Mouse (Mus musculus) hindbrain, embryonic 12.5 days (tissue): ENCODE results near the gene Mrpl1. TPM values are rescaled to one million over a fixed set of nuclear protein-coding genes. Genes with fewer than 3 reads are reported as not detected.

Experiments used
- ATAC-seq: fragments of 200-750 bp; cut with Nextera tagmentation; 2 replicates; pipeline ENCODE4 v1.8.0; 2017; ENCODE audit warnings: moderate TSS enrichment; ENCODE audit not compliant: low FRiP score
- H3K27ac ChIP-seq: fragments of 300-500 bp; sonication (generic); 2 replicates; pipeline ENCODE4 v1.5.1; 2016; ENCODE audit warnings: mild to moderate bottlenecking
- H3K27me3 ChIP-seq: fragments of 300-500 bp; sonication (generic); 2 replicates; pipeline ENCODE4 v1.6.1; 2016; ENCODE audit warnings: mild to moderate bottlenecking
- H3K36me3 ChIP-seq: fragments of 300-500 bp; sonication (generic); 2 replicates; pipeline ENCODE4 v1.6.1; 2016; ENCODE audit warnings: mild to moderate bottlenecking
- H3K4me1 ChIP-seq: fragments of 300-500 bp; sonication (generic); 2 replicates; pipeline ENCODE4 v1.6.1; 2016
- H3K4me2 ChIP-seq: fragments of 300-500 bp; sonication (generic); replicated peaks from 2 replicates; pipeline ENCODE4 v1.6.1; 2016; ENCODE audit warnings: mild to moderate bottlenecking
- H3K4me3 ChIP-seq: fragments of 300-500 bp; sonication (generic); 2 replicates; pipeline ENCODE4 v1.5.1; 2016; ENCODE audit warnings: mild to moderate bottlenecking
- H3K9ac ChIP-seq: fragments of 300-500 bp; sonication (generic); 2 replicates; pipeline ENCODE4 v1.6.1; 2016; ENCODE audit warnings: mild to moderate bottlenecking, moderate library complexity
- H3K9me3 ChIP-seq: fragments of 300-500 bp; sonication (generic); replicated peaks from 2 replicates; pipeline ENCODE4 v1.6.1; 2016; ENCODE audit warnings: mild to moderate bottlenecking
- WGBS: fragments of 180-500 bp; shearing (Covaris S2); methylation state at CpG from one replicate; pipeline ENCODE4 v1.1.7; 2016; 5-methylcytosine and 5-hydroxymethylcytosine counted together
- polyA plus RNA-seq: library from polyadenylated mRNA; unstranded; fragments of >200 nt; fragmentation: Nextera tagmentation; extraction: Ambion mirVana; gene quantifications from 2 replicates; pipeline ENCODE4 v1.2.1, GENCODE M21; 2016

Gene Mrpl1
- polyA plus RNA-seq: 20.1 and 20.2 TPM in 2 replicates

- 3% methylated on average over 17 of the region's 17 CpGs for WGBS
- H3K9ac ChIP-seq: peak within 1 kb of the TSS; percentile 71
- H3K9me3 ChIP-seq: no peaks in the 10 kb centered on the region
- peak within 1 kb of the TSS; percentile 66 for H3K4me3 ChIP-seq
- ATAC-seq: peak; percentile 64
- peaks cover 7% of the 10 kb centered on the region; the same call in 1 of the 2 replicates for H3K36me3 ChIP-seq
- H3K4me1 ChIP-seq: peaks cover 7% of the 10 kb centered on the region
- H3K4me2 ChIP-seq: peak within 1 kb of the TSS; percentile 72
- no peaks in the 10 kb centered on the region for H3K27me3 ChIP-seq
- peak within 1 kb of the TSS; percentile 64 for H3K27ac ChIP-seq
Measured at GRCm38 (mm10) chr5:96209459-96209858, at the start of gene Mrpl1. TSS of gene Mrpl1 (plus strand) at chr5:96209493.

DNA sequence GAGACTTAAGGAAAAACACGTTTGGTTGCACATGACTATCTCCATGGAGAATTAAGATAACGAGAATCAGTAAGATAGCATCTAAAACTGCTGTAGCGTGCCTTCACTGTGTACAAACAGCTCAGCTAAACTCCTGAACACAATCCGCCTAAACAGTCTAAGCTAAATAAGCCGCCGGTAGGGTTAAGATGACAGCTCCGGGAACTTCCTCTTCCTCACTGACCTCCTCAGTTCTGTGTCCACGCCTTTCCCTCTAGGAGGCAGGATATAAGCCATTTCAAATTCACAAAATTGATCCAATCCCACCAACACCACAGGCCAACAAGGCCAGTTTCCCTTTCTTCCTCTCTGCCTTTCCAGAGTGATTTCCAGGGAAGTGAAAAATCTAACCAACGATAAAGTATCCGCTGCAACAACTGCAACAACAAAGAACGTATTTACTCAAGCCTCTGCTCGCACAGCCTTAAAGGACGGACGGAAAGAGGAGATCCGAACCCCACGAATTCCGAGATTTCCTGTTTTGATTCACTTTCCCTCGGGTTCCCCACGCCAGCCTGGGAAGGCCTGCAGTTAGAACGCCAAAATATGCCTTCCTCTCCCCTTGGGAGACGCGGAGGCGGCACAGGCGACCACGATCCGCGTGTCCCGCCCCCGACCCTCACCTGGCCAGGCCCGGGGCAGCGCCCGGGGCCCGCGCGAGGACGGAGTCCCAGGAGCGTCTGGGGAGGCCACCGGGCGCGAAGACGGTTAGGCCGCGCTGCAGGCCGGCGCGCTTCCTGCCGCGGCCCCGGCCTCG is 48.6 kb upstream of the Mrpl1 start:
- peak overlapping the region; percentile 95 for H3K4me3 ChIP-seq
- peaks cover 10% of the 10 kb centered on the region; the same call in 1 of the 2 replicates for H3K4me1 ChIP-seq
- no peaks in the 10 kb centered on the region for H3K9me3 ChIP-seq
- WGBS: under 1% methylated on average over 46 of the region's 50 CpGs
- 0 out of 2 replicates have a peak, but pooled peaks have one; percentile 3 for ATAC-seq
- no peaks in the 10 kb centered on the region for H3K36me3 ChIP-seq
- peak overlapping the region; percentile 99 for H3K27ac ChIP-seq
- no peaks in the 10 kb centered on the region for H3K27me3 ChIP-seq
- H3K9ac ChIP-seq: peak overlapping the region; percentile 98
- peak overlapping the region; percentile 74 for H3K4me2 ChIP-seq

DNA sequence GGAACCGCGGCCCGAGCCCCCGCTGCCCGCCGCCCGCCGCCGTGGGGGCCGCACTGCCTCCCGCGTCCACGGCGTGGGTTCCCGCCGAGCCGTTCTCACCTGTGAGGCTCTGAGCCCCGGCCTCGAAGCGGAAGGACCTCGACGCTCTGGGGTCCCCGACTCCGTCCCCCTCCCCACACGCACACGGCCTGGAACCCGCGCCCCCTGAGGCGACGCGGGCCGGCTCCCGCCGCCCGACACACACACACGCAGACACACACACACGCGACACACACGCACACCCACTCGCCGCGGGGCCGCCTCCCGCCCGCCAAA is 48.1 kb upstream of the Mrpl1 start:
- Histone ChIP-seq H3K4me3 (peak overlapping the region; percentile 95), H3K27me3 (no peaks in the 10 kb centered on the region), H3K27ac (peak overlapping the region; percentile 99), H3K9me3 (no peaks in the 10 kb centered on the region), H3K36me3 (no peaks in the 10 kb centered on the region), H3K4me2 (peak overlapping the region; percentile 74), H3K4me1 (peaks cover 10% of the 10 kb centered on the region; the same call in 1 of the 2 replicates), H3K9ac (peak overlapping the region; percentile 98)
- 1% methylated on average over 42 of the region's 45 CpGs for WGBS
- ATAC-seq: peak; percentile 34

DNA sequence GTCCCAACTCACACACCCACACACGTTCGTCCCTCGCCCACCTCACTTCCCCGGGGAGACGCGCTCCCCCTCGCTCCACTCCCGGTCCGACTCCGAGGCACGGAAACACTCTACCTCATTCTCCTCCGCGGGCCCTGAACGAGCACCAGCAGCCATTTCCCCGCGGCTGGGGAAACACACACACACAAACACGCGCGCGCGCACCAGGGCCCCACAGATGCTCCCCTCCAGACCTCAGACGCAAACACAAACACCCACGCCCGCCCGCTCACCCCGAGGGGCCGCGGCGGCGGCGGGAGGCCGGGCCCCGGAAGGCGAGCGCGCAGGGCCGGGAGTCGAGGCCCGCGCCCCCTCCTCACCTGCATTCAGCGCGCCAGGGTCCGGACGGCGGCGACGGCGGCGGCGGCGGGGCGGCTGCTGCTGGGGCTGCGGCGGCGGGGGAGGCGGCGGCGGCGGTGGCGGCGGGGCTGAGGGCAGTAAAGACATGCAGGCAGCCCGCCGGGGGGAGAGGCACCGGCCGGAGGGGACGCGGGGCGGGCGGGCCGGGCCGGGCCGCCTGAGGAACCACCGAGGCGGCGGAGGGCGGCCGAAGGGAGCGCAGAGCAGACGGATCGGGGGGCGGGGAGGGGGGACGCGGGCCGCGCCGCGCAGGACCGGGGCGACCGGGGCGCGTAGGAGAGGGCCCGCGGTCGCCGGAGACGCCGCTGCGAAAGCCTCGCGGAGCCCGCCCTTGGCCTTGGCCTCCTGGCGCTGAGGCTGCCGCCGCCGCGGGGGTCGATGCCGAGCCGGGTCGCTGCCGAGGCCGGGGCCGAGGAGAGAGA is 47.5 kb upstream of the Mrpl1 start:
- peak overlapping the region; percentile 98 for H3K9ac ChIP-seq
- H3K4me3 ChIP-seq: peak overlapping the region; percentile 95
- peaks cover 10% of the 10 kb centered on the region; the same call in 1 of the 2 replicates for H3K4me1 ChIP-seq
- peak; percentile 66 for ATAC-seq
- peak overlapping the region; percentile 74 for H3K4me2 ChIP-seq
- 0 out of 2 replicates have a peak, but pooled peaks cover 2% of the 10 kb centered on the region for H3K9me3 ChIP-seq
- no peaks in the 10 kb centered on the region for H3K36me3 ChIP-seq
- under 1% methylated on average over 69 of the region's 114 CpGs for WGBS
- no peaks in the 10 kb centered on the region for H3K27me3 ChIP-seq
- H3K27ac ChIP-seq: peak overlapping the region; percentile 99

GRCm38 (mm10) chr5:96162399-96163331 is 46.6 kb upstream of the Mrpl1 start:
- H3K9ac ChIP-seq: peak overlapping the region; percentile 98
- H3K27me3 ChIP-seq: no peaks in the 10 kb centered on the region
- H3K4me1 ChIP-seq: peaks cover 10% of the 10 kb centered on the region; the same call in 1 of the 2 replicates
- H3K9me3 ChIP-seq: 0 out of 2 replicates have a peak, but pooled peaks cover 4% of the 10 kb centered on the region
- H3K27ac ChIP-seq: peak overlapping the region; percentile 99
- no peaks in the 10 kb centered on the region for H3K36me3 ChIP-seq
- WGBS: under 1% methylated on average over 56 of the region's 56 CpGs
- H3K4me2 ChIP-seq: peak overlapping the region; percentile 74
- ATAC-seq: peak; percentile 90
- H3K4me3 ChIP-seq: peak overlapping the region; percentile 95

GRCm38 (mm10) chr5:96163396-96164020 is 45.8 kb upstream of the Mrpl1 start:
- peaks cover 10% of the 10 kb centered on the region; the same call in 1 of the 2 replicates for H3K4me1 ChIP-seq

DNA sequence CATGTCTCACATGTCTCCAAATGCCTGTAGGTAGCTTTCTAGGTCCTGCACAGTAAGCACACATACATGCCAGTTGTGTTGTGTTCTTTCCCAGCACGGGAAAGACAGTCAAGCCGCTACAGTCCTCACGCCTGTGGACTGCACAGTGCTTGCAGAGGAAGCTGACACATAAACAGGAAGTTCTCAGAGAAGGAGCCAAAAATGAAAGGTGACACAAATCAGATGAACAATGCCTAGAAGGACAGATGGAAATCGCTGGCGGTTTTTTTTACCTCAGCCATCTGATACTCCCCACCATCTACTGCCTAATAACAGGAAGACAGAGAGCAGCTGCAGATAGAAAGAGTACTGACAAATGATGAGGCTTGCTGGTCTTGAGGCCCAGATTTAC is 45.3 kb upstream of the Mrpl1 start, which contains the start of gene Cnot6l:
Gene Cnot6l, minus strand, starts transcription at position 151 of the 391 bp plus-strand sequence.
- Histone ChIP-seq H3K9ac (peak within 1 kb of the TSS; percentile 98), H3K27ac (peak within 1 kb of the TSS; percentile 99), H3K4me1 (peaks cover 10% of the 10 kb centered on the region; the same call in 1 of the 2 replicates), H3K4me3 (peak within 1 kb of the TSS; percentile 95), H3K27me3 (no peaks in the 10 kb centered on the region), H3K4me2 (peak within 1 kb of the TSS; percentile 74), H3K36me3 (no peaks in the 10 kb centered on the region), H3K9me3 (0 out of 2 replicates have a peak, but pooled peaks cover 4% of the 10 kb centered on the region)
- 52% methylated on average over 5 of the region's 5 CpGs for WGBS
- no peak for ATAC-seq

More at GRCm38 (mm10) chr5:96163396-96164020, 45.8 kb upstream of the Mrpl1 start:
- Histone ChIP-seq H3K9ac (peak overlapping the region; percentile 98), H3K4me3 (peak overlapping the region; percentile 95), H3K9me3 (0 out of 2 replicates have a peak, but pooled peaks cover 4% of the 10 kb centered on the region), H3K36me3 (no peaks in the 10 kb centered on the region), H3K27me3 (no peaks in the 10 kb centered on the region), H3K4me2 (peak overlapping the region; percentile 74), H3K27ac (peak overlapping the region; percentile 23; the same call in 1 of the 2 replicates)
- ATAC-seq: no peak
- WGBS: 0% methylated on average over 1 of the region's 1 CpGs

DNA sequence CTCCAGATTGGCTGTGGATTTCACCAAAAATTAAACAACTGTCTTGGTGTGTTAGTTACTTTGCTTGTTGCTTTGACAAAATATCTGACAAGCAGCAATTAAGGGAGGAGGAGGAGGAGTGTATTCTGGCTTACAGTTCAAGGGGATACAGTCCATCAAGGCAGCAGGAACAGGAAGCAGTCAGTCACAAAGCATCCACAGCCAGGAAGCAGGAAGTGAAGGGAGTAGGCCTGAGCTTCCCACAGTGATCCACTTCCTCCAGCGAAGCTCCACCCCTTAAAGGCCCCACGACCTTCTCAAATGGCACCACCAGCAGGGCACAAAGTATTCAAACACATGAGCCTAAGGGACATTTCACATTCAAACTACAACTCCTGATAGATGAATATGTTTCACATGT is 42.5 kb upstream of the Mrpl1 start:
- Histone ChIP-seq H3K9me3 (0 out of 2 replicates have a peak, but pooled peaks cover 4% of the 10 kb centered on the region), H3K27me3 (no peaks in the 10 kb centered on the region), H3K27ac (no peak overlapping the region), H3K9ac (no peak overlapping the region), H3K4me3 (no peak overlapping the region), H3K4me2 (no peak overlapping the region), H3K36me3 (no peaks in the 10 kb centered on the region), H3K4me1 (no peaks in the 10 kb centered on the region)
- 90% methylated on average over 2 of the region's 2 CpGs for WGBS
- ATAC-seq: no peak

DNA sequence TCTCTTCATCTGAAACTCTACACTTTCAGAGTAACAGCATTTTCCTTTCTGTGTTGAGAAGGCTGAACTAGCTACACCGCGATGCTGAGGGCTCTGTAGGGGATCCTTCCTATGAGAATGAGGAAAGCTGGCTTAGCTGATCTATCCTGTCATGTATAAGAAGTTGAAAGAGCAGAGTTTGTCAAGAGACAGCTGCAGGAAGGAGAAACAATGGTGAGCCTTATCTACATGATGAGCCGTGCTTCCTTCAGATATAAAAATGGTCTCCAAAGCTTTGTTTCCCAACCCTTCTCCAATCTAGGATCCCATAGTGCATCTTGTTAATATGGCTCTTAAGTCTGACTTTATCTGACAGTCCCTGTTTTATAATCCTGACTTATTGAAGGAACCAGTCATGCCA is 38.9 kb upstream of the Mrpl1 start:
- H3K27ac ChIP-seq: no peak overlapping the region
- H3K27me3 ChIP-seq: no peaks in the 10 kb centered on the region
- H3K4me2 ChIP-seq: no peak overlapping the region
- no peaks in the 10 kb centered on the region for H3K36me3 ChIP-seq
- H3K4me1 ChIP-seq: no peaks in the 10 kb centered on the region
- no peak for ATAC-seq
- H3K9ac ChIP-seq: no peak overlapping the region
- 77% methylated on average over 3 of the region's 3 CpGs for WGBS
- no peak overlapping the region for H3K4me3 ChIP-seq
- 0 out of 2 replicates have a peak, but pooled peaks cover 4% of the 10 kb centered on the region for H3K9me3 ChIP-seq

DNA sequence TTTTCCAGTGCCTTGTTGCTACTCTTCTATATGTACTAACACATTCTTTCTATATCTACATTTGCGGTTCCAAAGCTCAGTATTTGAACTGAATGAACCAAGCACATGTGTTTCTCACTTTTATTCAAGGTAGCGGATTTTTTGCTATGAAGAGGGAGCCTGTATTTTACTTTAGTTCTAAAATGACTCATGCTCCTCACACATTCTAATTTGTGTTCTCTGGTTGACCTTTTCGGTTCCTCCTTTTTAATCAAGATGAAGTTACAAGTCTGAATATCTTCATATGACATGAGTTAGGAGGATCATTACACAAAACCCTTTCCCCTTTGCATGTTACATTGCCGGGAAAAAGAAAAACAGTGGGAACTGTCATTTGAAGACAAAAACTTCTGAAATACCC is 37.5 kb upstream of the Mrpl1 start:
- ATAC-seq: no peak
- Histone ChIP-seq H3K9me3 (0 out of 2 replicates have a peak, but pooled peaks cover 2% of the 10 kb centered on the region), H3K36me3 (no peaks in the 10 kb centered on the region), H3K27me3 (no peaks in the 10 kb centered on the region), H3K4me1 (no peaks in the 10 kb centered on the region), H3K4me2 (no peak overlapping the region), H3K4me3 (no peak overlapping the region), H3K27ac (no peak overlapping the region), H3K9ac (no peak overlapping the region)
- WGBS: 96% methylated on average over 4 of the region's 4 CpGs

DNA sequence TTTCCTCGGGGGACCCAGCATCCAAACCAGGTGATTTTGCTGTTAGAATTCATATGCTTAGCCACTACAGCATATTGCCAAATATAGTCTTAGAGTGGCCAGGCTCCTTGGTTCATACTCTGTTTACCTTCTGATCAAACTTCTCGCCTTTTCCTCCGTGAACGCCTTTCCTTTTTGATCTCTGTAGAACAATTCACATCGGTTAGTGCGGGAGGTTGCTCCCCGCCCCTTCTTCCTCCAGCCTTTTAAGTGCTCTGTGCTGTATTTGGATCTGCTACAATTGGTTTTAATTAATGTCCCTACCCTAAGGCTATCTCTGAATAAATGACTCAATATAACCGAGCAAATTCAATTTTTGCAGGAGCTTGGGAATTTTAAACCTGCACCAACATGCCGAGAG is 33.2 kb upstream of the Mrpl1 start:
- H3K4me3 ChIP-seq: no peak overlapping the region
- WGBS: 64% methylated on average over 9 of the region's 9 CpGs
- no peak overlapping the region for H3K27ac ChIP-seq
- ATAC-seq: no peak
- no peak overlapping the region for H3K4me2 ChIP-seq
- no peaks in the 10 kb centered on the region for H3K36me3 ChIP-seq
- no peaks in the 10 kb centered on the region for H3K4me1 ChIP-seq
- no peak overlapping the region for H3K9ac ChIP-seq
- H3K9me3 ChIP-seq: no peaks in the 10 kb centered on the region
- H3K27me3 ChIP-seq: no peaks in the 10 kb centered on the region
